Mouse (Mus musculus) embryonic fibroblast, embryonic 13.5 days (primary cell): ENCODE results near the gene Larp1.

ENCODE experiments used
- CTCF ChIP-seq: IDR thresholded peaks from 2 replicates; pipeline ENCODE4 v1.5.1; 2011; ENCODE audit warnings: mild to moderate bottlenecking, control low read depth, low read length, moderate library complexity, borderline replicate concordance; ENCODE audit not compliant: insufficient read depth
- POLR2A ChIP-seq: IDR thresholded peaks from 2 replicates; pipeline ENCODE4 v1.6.1; 2011; ENCODE audit warnings: low read depth, mild to moderate bottlenecking, control low read depth, low read length, moderate library complexity

DNA sequence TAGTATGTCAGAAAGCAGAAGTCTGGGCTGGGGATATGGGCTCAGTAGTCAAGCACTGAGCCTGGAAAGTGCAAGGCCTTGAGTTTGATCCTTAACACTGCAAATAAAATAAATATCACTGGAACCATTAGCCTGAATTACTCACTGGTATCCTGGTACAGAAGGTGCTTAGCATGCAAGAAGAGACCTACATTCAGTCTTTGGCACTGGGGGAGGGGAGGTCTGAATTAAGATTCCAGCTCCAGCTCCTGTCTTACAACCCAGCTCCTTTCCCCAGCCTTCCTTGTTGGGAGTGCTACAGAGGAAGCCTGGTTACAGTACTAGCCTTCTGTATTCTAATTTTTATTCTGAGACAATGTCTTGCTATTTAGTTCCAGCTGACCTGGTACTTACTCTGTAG, 3.8 kb upstream of the Larp1 start:
- no peak for TF ChIP-seq CTCF
- TF ChIP-seq POLR2A = no peak
